Mouse (Mus musculus) adrenal gland, adult 2 months (tissue): ENCODE data around the gene Upp2. TPM values are rescaled to one million over a fixed set of nuclear protein-coding genes. Genes with fewer than 3 reads are reported as not detected.

Source experiments
- DNase-seq: peaks from one replicate; pipeline ENCODE4 v3.0.0; 2021
- polyA plus RNA-seq: library from polyadenylated mRNA; depleted of rRNA; stranded (reverse); fragments of >200 nt; gene quantifications from 2 replicates; pipeline ENCODE4 v1.2.3, GENCODE M21; 2012
- total RNA-seq, 2 experiments: library from RNA; stranded (reverse); gene quantifications; 2 replicates each; pipeline ENCODE4 v1.2.3; 2021

The Upp2 gene
- total and polyA plus RNA-seq, 3 experiments, result 7.5 to 16.7 (median 14.5) TPM

GRCm38 (mm10) chr2:58680794-58681193 is 113.7 kb downstream of the Upp2 start:
- DNase-seq, result peak; percentile 51

- no peak for DNase-seq
Observed at GRCm38 (mm10) chr2:58681394-58681793, 114.3 kb downstream of the Upp2 start.

- no peak for DNase-seq
Observed at GRCm38 (mm10) chr2:58697501-58697900, 130.4 kb downstream of the Upp2 start.

DNA sequence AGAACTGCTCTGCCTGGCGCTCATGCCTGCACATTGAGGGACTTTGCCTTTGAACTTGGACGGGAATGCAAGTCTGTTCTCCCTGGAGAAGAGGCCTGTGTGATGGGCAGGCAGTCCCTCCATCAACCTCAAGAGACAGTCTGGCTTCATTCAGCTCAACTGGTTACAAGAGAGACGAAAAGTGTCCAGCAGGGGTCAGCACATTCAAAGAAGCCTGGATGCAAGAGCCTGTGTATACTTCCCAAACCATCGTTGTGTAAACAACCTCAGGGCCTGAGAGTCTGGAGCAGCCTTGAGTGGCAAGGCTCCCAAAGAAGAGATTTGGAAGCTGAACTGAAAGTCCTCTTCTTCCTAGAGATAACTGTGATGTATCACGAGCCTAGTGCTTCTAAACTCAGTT is 132.8 kb downstream of the Upp2 start:
- peak; percentile 75 for DNase-seq

- DNase-seq, result no peak
Observed at GRCm38 (mm10) chr2:58700354-58700753, 133.3 kb downstream of the Upp2 start.

DNA sequence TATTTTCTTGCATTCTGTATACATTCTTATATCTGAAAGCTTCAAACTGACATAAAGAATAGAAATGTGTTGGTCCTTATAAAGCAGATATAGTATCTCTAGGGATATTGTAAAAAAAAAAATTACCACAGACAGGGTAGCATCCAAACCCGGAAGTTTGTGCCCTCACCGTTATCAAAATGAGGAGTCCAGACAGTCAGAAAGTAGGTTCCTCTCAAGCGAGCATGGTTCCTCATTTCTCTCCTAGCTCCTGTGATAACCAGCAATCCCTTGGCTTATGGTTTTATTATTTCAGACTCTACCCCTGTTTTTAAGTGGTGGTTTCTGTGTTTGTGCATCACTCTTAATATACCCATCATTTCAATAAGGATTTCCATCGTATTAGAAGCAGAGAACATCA is 134.5 kb downstream of the Upp2 start:
- no peak for DNase-seq

- DNase-seq, result no peak
Observed at GRCm38 (mm10) chr2:58703226-58703625, 136.1 kb downstream of the Upp2 start.

GRCm38 (mm10) chr2:58703646-58704045 is 136.5 kb downstream of the Upp2 start:
- no peak for DNase-seq

- DNase-seq, result no peak
Observed at GRCm38 (mm10) chr2:58704576-58704975, 137.5 kb downstream of the Upp2 start.

- no peak for DNase-seq
Observed at GRCm38 (mm10) chr2:58707676-58708075, 140.6 kb downstream of the Upp2 start.

DNA sequence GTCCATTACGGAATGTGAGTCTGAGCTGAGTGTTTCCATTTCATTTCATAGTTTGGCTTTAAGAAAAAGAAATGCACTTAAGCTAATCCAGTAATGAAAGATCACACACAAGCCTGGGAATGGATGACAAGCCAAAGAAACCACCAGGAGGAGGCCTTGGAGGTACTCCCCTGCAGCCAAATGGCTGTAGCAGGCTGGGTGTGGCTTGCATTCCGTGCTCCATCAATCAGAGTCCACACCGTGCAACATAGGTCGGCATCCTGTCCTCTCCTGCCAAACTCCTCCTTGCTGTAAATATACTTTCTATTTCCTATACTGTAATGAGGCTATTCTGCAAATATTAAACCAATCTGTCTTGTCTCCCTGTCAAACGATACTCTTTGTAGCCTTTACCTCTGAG is 143.1 kb downstream of the Upp2 start:
- no peak for DNase-seq

GRCm38 (mm10) chr2:58711049-58711448 is 144.0 kb downstream of the Upp2 start:
- DNase-seq, result peak; percentile 39

GRCm38 (mm10) chr2:58711491-58711890 is 144.4 kb downstream of the Upp2 start:
- peak; percentile 21 for DNase-seq

GRCm38 (mm10) chr2:58711935-58712334 is 144.8 kb downstream of the Upp2 start:
- DNase-seq, result peak; percentile 74

GRCm38 (mm10) chr2:58717898-58718297 is 150.8 kb downstream of the Upp2 start:
- DNase-seq, result no peak

GRCm38 (mm10) chr2:58737192-58737820 is 170.2 kb downstream of the Upp2 start:
- DNase-seq, result no peak

GRCm38 (mm10) chr2:58741213-58741612 is 174.1 kb downstream of the Upp2 start:
- no peak for DNase-seq

DNA sequence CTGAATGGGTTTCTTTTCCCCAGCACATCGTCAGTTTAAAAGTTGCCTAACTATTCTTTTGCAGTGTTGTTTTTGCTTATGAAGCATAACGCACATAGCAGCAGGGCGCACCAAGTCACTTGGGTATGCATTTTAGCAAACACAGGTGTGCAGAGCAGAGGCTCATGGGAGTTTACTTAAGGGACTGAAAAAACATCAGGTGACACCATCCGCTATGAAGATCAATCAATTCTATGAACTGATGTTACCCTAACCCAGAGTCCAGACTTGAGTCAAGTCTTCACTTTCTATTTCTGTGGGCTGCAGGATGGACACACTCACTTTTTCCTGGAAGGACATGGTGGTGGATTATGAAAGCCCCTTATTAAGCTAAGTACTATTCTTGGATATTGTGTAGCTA is 174.9 kb downstream of the Upp2 start:
- no peak for DNase-seq

GRCm38 (mm10) chr2:58743446-58743845 is 176.3 kb downstream of the Upp2 start:
- peak; percentile 4 for DNase-seq

GRCm38 (mm10) chr2:58747483-58748229 is 180.6 kb downstream of the Upp2 start:
- no peak for DNase-seq

GRCm38 (mm10) chr2:58748296-58748695 is 181.2 kb downstream of the Upp2 start:
- no peak for DNase-seq

- DNase-seq, result no peak
Observed at GRCm38 (mm10) chr2:58752891-58753290, 185.8 kb downstream of the Upp2 start.

GRCm38 (mm10) chr2:58754736-58755135 is 187.6 kb downstream of the Upp2 start:
- DNase-seq, result no peak

DNA sequence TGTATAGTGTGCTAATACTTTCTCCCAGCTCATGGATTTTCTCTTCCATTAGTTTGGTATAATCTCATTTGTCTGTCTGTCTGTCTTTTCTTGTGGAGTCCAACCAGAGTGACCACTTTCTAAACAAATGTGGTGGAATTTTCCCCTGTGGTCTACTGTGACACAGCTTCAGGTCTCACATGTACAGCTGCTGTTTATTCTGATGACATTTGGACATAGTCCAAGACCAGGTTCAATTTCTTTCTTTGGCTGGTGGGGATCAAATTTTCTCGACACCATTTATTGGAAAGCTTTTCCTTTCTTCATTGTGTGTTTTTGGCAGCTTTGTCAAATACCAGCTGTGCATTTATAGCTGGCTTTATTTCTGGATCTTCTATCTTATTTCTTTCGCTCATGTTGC is 191.0 kb downstream of the Upp2 start:
- DNase-seq, result no peak
